Mouse (Mus musculus): ENCODE measurements around the gene Fhod1. TPM values are rescaled to one million over a fixed set of nuclear protein-coding genes. Genes with fewer than 3 reads are reported as not detected.

Gene Fhod1
- total RNA-seq, 2 experiments from 2014 or later = 1.7 to 2.8 TPM

Small RNA genes within 50 kb of the gene (microRNA-seq; reads per million reads assigned to microRNA genes)
- gene Gm27320 (0 reads per million in 2 experiments), gene Mir328 (10,246 to 11,644 reads per million in 2 experiments)

Other genes starting within 250 kb of the Fhod1 start
- gene Ces4a, start 216.2 kb downstream of the Fhod1 start, total RNA-seq (2021) = not detected
- gene Cbfb, start 177.3 kb downstream of the Fhod1 start, total RNA-seq (2021) = 10 to 100 TPM; 22.0 to 22.1 TPM
- gene D230025D16Rik, start 122.8 kb downstream of the Fhod1 start, total RNA-seq (2021) = 10 to 100 TPM; 35.4 to 36.4 TPM
- 1 to 10 TPM; 4.0 to 4.4 TPM for gene B3gnt9, start 92.8 kb downstream of the Fhod1 start, total RNA-seq (2021)
- 10 to 100 TPM in 1 of 2 experiments, 1 to 10 TPM in 1; 4.6 to 10.9 TPM for gene Tradd, start 83.3 kb downstream of the Fhod1 start, total RNA-seq (2021)
- under 1 TPM; 0.69 to 0.94 TPM for gene Fbxl8, start 83.3 kb downstream of the Fhod1 start, total RNA-seq (2021)
- gene Hsf4, start 78.2 kb downstream of the Fhod1 start, total RNA-seq (2021) = 1 to 10 TPM; 4.1 to 5.0 TPM
- 1 to 10 TPM; 6.8 to 7.8 TPM for gene Nol3, start 71.8 kb downstream of the Fhod1 start, total RNA-seq (2021)
- 10 to 100 TPM; 21.7 to 24.4 TPM for gene 4931428F04Rik, start 58.1 kb downstream of the Fhod1 start, total RNA-seq (2021)
- gene Exoc3l, start 51.9 kb downstream of the Fhod1 start, total RNA-seq (2021) = 1 to 10 TPM in 1 of 2 experiments, under 1 TPM in 1; 0.98 to 1.3 TPM
- 10 to 100 TPM; 31.4 to 34.7 TPM for gene E2f4, start 50.3 kb downstream of the Fhod1 start, total RNA-seq (2021)
- under 1 TPM; 0.61 to 0.64 TPM for gene Elmo3, start 42.4 kb downstream of the Fhod1 start, total RNA-seq (2021)
- gene Lrrc29, start 21.7 kb downstream of the Fhod1 start, total RNA-seq (2021) = 1 to 10 TPM; 4.0 to 9.2 TPM
- gene Tmem208, start 21.6 kb downstream of the Fhod1 start, total RNA-seq (2021) = 10 to 100 TPM; 40.7 to 45.2 TPM
- 10 to 100 TPM; 12.5 to 13.4 TPM for gene Slc9a5, start 890 bp upstream of the Fhod1 start, total RNA-seq (2021)
- 1 to 10 TPM in 1 of 2 experiments, under 1 TPM in 1; 0.49 to 1.1 TPM for gene Plekhg4, start 25.3 kb upstream of the Fhod1 start, total RNA-seq (2021)
- gene Kctd19, start 65.5 kb upstream of the Fhod1 start, total RNA-seq (2021) = not detected
- gene Lrrc36, start 65.6 kb upstream of the Fhod1 start, total RNA-seq (2021) = under 1 TPM; 0.34 to 0.59 TPM
- 10 to 100 TPM; 26.7 to 33.7 TPM for gene Tppp3, start 123.6 kb upstream of the Fhod1 start, total RNA-seq (2021)
- 10 to 100 TPM; 27.6 to 34.0 TPM for gene Zdhhc1, start 148.9 kb upstream of the Fhod1 start, total RNA-seq (2021)
- under 1 TPM in 1 of 2 experiments, not detected in 1; 0.15 TPM for gene Hsd11b2, start 170.8 kb upstream of the Fhod1 start, total RNA-seq (2021)
- 100 to 1,000 TPM; 293 to 332 TPM for gene Atp6v0d1, start 218.1 kb upstream of the Fhod1 start, total RNA-seq (2021)